Mouse (Mus musculus): ENCODE measurements around the gene Fmr1.
"Not testable (repeated sequence)": the region's sequence is repeated elsewhere in the genome, so short reads cannot be mapped to it uniquely, and the experiment has no call there.

Gene Fmr1

GRCm38 (mm10) chrX:68678333-68678740, at the start of gene Fmr1:
Gene Fmr1 (plus strand): TSS chrX:68678541.
- DNase-seq (ENCODE audit: low spot score), result peak; percentile 97

GRCm38 (mm10) chrX:68641603-68642002, 36.7 kb upstream of the Fmr1 start:
- no peak for DNase-seq (ENCODE audit: low spot score)

GRCm38 (mm10) chrX:68645154-68645919, 33.0 kb upstream of the Fmr1 start:
- DNase-seq (ENCODE audit: low spot score), result peak; percentile 3

GRCm38 (mm10) chrX:68677508-68677907, 833 bp upstream of the Fmr1 start:
- no peak for DNase-seq (ENCODE audit: low spot score)

GRCm38 (mm10) chrX:68678815-68679486, 610 bp downstream of the Fmr1 start:
- peak; percentile 52 for DNase-seq (ENCODE audit: low spot score)

- no peak for DNase-seq (ENCODE audit: low spot score)
These were observed 6.4 kb downstream of the Fmr1 start for GRCm38 (mm10) chrX:68684706-68685105.

GRCm38 (mm10) chrX:68691936-68692335, 13.6 kb downstream of the Fmr1 start:
- not testable (repeated sequence) for DNase-seq (ENCODE audit: low spot score)

- DNase-seq (ENCODE audit: low spot score), result no peak
These were observed 58.6 kb downstream of the Fmr1 start for GRCm38 (mm10) chrX:68736902-68737301.

GRCm38 (mm10) chrX:68740088-68740487, 61.7 kb downstream of the Fmr1 start:
- no peak for DNase-seq (ENCODE audit: low spot score)

GRCm38 (mm10) chrX:68761606-68762005, 83.3 kb downstream of the Fmr1 start, which contains the start of gene Fmr1nb:
Gene Fmr1nb (plus strand): TSS chrX:68761839.
- DNase-seq (ENCODE audit: low spot score), result peak; percentile 76
